Mouse (Mus musculus) liver, embryonic 16.5 days (tissue): ENCODE measurements around the gene Pdia5. TPM values are rescaled to one million over a fixed set of nuclear protein-coding genes. Genes with fewer than 3 reads are reported as not detected.

Source experiments
- ATAC-seq: fragments of 200-750 bp; cut with Nextera tagmentation; 2 replicates; pipeline ENCODE4 v1.8.0; 2017; ENCODE audit warnings: low read depth, mild to moderate bottlenecking, moderate number of reproducible peaks, moderate library complexity
- H3K27ac ChIP-seq: fragments of 300-500 bp; sonication (generic); 2 replicates; pipeline ENCODE4 v1.5.1; 2014; ENCODE audit warnings: mild to moderate bottlenecking, low read length
- H3K27me3 ChIP-seq: fragments of 300-500 bp; sonication (generic); 2 replicates; pipeline ENCODE4 v1.6.1; 2014; ENCODE audit warnings: low read depth, low read length, mixed read lengths; ENCODE audit not compliant: control insufficient read depth, insufficient read depth
- H3K36me3 ChIP-seq: fragments of 300-500 bp; sonication (generic); 2 replicates; pipeline ENCODE4 v1.6.1; 2014; ENCODE audit warnings: mild to moderate bottlenecking; ENCODE audit not compliant: control insufficient read depth, insufficient read depth
- H3K4me1 ChIP-seq: fragments of 300-500 bp; sonication (generic); 2 replicates; pipeline ENCODE4 v1.6.1; 2014; ENCODE audit warnings: low read depth, low read length, mixed read lengths; ENCODE audit not compliant: control insufficient read depth
- H3K4me2 ChIP-seq: fragments of 300-500 bp; sonication (generic); 2 replicates; pipeline ENCODE4 v1.6.1; 2014; ENCODE audit warnings: low read depth, low read length, mixed read lengths
- H3K4me3 ChIP-seq: fragments of 300-500 bp; sonication (generic); 2 replicates; pipeline ENCODE4 v1.5.1; 2014; ENCODE audit warnings: low read depth, mild to moderate bottlenecking, low read length
- H3K9ac ChIP-seq: fragments of 300-500 bp; sonication (generic); 2 replicates; pipeline ENCODE4 v1.6.1; 2014; ENCODE audit warnings: low read depth, low read length
- H3K9me3 ChIP-seq: fragments of 300-500 bp; sonication (generic); replicated peaks from 2 replicates; pipeline ENCODE4 v1.6.1; 2016; ENCODE audit warnings: low read length; ENCODE audit not compliant: control insufficient read depth
- WGBS: fragments of 180-500 bp; shearing (Covaris S2); extraction: QIAGEN DNeasy Blood & Tissue Kit; methylation state at CpG from one replicate; pipeline ENCODE4 v1.1.7; 2014; ENCODE audit not compliant: insufficient replicate concordance; 5-methylcytosine and 5-hydroxymethylcytosine counted together
- polyA plus RNA-seq: library from polyadenylated mRNA; unstranded; fragments of >200 nt; fragmentation: Nextera tagmentation; extraction: Ambion mirVana; gene quantifications from 2 replicates; pipeline ENCODE4 v1.2.1, GENCODE M21; 2015

Pdia5 gene
- polyA plus RNA-seq, 1 experiment from 2014 or later, result 63.8 TPM

- Histone ChIP-seq H3K27me3 (no peaks in the 10 kb centered on the region), H3K4me1 (no peaks in the 10 kb centered on the region), H3K4me2 (no peak overlapping the region), H3K27ac (no peak overlapping the region), H3K9ac (no peak overlapping the region), H3K9me3 (no peaks in the 10 kb centered on the region), H3K4me3 (no peak overlapping the region), H3K36me3 (peaks cover 5% of the 10 kb centered on the region)
- 46% methylated on average over 1 of the region's 1 CpGs for WGBS
- ATAC-seq, result no peak
Measured at GRCm38 (mm10) chr16:35439046-35439445, 51.6 kb downstream of the Pdia5 start.

GRCm38 (mm10) chr16:35431608-35432007 is 59.1 kb downstream of the Pdia5 start:
- Histone ChIP-seq H3K36me3 (peaks cover 5% of the 10 kb centered on the region), H3K4me1 (no peaks in the 10 kb centered on the region), H3K27me3 (no peaks in the 10 kb centered on the region), H3K9me3 (no peaks in the 10 kb centered on the region), H3K27ac (no peak overlapping the region), H3K9ac (no peak overlapping the region), H3K4me2 (no peak overlapping the region), H3K4me3 (no peak overlapping the region)
- WGBS, result 69% methylated on average over 4 of the region's 4 CpGs
- no peak for ATAC-seq

- WGBS, result 67% methylated on average over 4 of the region's 4 CpGs
Measured at GRCm38 (mm10) chr16:35424926-35425325, 65.7 kb downstream of the Pdia5 start.

GRCm38 (mm10) chr16:35423250-35424139 is 67.2 kb downstream of the Pdia5 start:
- H3K27ac ChIP-seq, result no peak overlapping the region
- no peak overlapping the region for H3K4me2 ChIP-seq
- H3K27me3 ChIP-seq, result no peaks in the 10 kb centered on the region
- 79% methylated on average over 18 of the region's 18 CpGs for WGBS
- H3K9ac ChIP-seq, result no peak overlapping the region
- no peaks in the 10 kb centered on the region for H3K9me3 ChIP-seq
- H3K4me3 ChIP-seq, result no peak overlapping the region
- ATAC-seq, result no peak
- H3K4me1 ChIP-seq, result no peaks in the 10 kb centered on the region
- H3K36me3 ChIP-seq, result no peaks in the 10 kb centered on the region

More at GRCm38 (mm10) chr16:35424926-35425325, 65.7 kb downstream of the Pdia5 start:
- Histone ChIP-seq H3K4me3 (no peak overlapping the region), H3K4me2 (no peak overlapping the region), H3K27ac (no peak overlapping the region), H3K4me1 (no peaks in the 10 kb centered on the region), H3K9me3 (no peaks in the 10 kb centered on the region), H3K9ac (no peak overlapping the region), H3K36me3 (no peaks in the 10 kb centered on the region), H3K27me3 (no peaks in the 10 kb centered on the region)
- ATAC-seq, result no peak

- ATAC-seq, result no peak
- H3K27me3 ChIP-seq, result no peaks in the 10 kb centered on the region
Measured at GRCm38 (mm10) chr16:35422705-35423104, 68.0 kb downstream of the Pdia5 start.

GRCm38 (mm10) chr16:35422141-35422540 is 68.5 kb downstream of the Pdia5 start:
- H3K9ac ChIP-seq, result no peak overlapping the region
- no peaks in the 10 kb centered on the region for H3K36me3 ChIP-seq
- no peak overlapping the region for H3K27ac ChIP-seq
- no peaks in the 10 kb centered on the region for H3K27me3 ChIP-seq
- H3K4me2 ChIP-seq, result no peak overlapping the region
- H3K9me3 ChIP-seq, result no peaks in the 10 kb centered on the region
- H3K4me1 ChIP-seq, result no peaks in the 10 kb centered on the region
- ATAC-seq, result no peak
- H3K4me3 ChIP-seq, result no peak overlapping the region
- 64% methylated on average over 4 of the region's 4 CpGs for whole genome bisulfite sequencing

More at GRCm38 (mm10) chr16:35422705-35423104, 68.0 kb downstream of the Pdia5 start:
- H3K9me3 ChIP-seq, result no peaks in the 10 kb centered on the region
- H3K4me3 ChIP-seq, result no peak overlapping the region
- no peak overlapping the region for H3K9ac ChIP-seq
- no peak overlapping the region for H3K27ac ChIP-seq
- H3K36me3 ChIP-seq, result no peaks in the 10 kb centered on the region
- no peak overlapping the region for H3K4me2 ChIP-seq
- H3K4me1 ChIP-seq, result no peaks in the 10 kb centered on the region
- WGBS, result 64% methylated on average over 8 of the region's 8 CpGs

GRCm38 (mm10) chr16:35414616-35415015 is 76.1 kb downstream of the Pdia5 start:
- H3K4me1 ChIP-seq, result no peaks in the 10 kb centered on the region
- H3K9me3 ChIP-seq, result no peaks in the 10 kb centered on the region
- H3K9ac ChIP-seq, result no peak overlapping the region
- H3K36me3 ChIP-seq, result no peaks in the 10 kb centered on the region
- H3K27ac ChIP-seq, result no peak overlapping the region
- ATAC-seq, result no peak
- no peak overlapping the region for H3K4me2 ChIP-seq
- WGBS, result 60% methylated on average over 5 of the region's 5 CpGs
- H3K27me3 ChIP-seq, result no peaks in the 10 kb centered on the region
- H3K4me3 ChIP-seq, result no peak overlapping the region

- peaks cover 2% of the 10 kb centered on the region; the same call in 1 of the 2 replicates for H3K36me3 ChIP-seq
- H3K27me3 ChIP-seq, result no peaks in the 10 kb centered on the region
- no peaks in the 10 kb centered on the region for H3K4me1 ChIP-seq
- H3K9me3 ChIP-seq, result no peaks in the 10 kb centered on the region
- WGBS, result 64% methylated on average over 4 of the region's 4 CpGs
- no peak for ATAC-seq
- no peak overlapping the region for H3K4me3 ChIP-seq
- H3K27ac ChIP-seq, result no peak overlapping the region
- no peak overlapping the region for H3K9ac ChIP-seq
- H3K4me2 ChIP-seq, result no peak overlapping the region
Measured at GRCm38 (mm10) chr16:35406706-35407105, 84.0 kb downstream of the Pdia5 start.

- Histone ChIP-seq H3K36me3 (peaks cover 2% of the 10 kb centered on the region; the same call in 1 of the 2 replicates), H3K4me1 (no peaks in the 10 kb centered on the region), H3K4me2 (no peak overlapping the region), H3K27ac (no peak overlapping the region), H3K27me3 (no peaks in the 10 kb centered on the region), H3K9ac (no peak overlapping the region), H3K4me3 (no peak overlapping the region), H3K9me3 (no peaks in the 10 kb centered on the region)
- WGBS, result 66% methylated on average over 4 of the region's 4 CpGs
- ATAC-seq, result no peak
Measured at GRCm38 (mm10) chr16:35406166-35406565, 84.5 kb downstream of the Pdia5 start.
